Mouse (Mus musculus): ENCODE data around the gene Trim28.

GRCm38 (mm10) chr7:13034148-13034977, 35.4 kb downstream of the Trim28 start, which contains the start of gene Chmp2a:
- TF ChIP-seq GATA1 (IDR thresholded peaks at IDR 0.05; ENCODE audit: low read length) (no peak), TAL1 (IDR thresholded peaks at IDR 0.05; ENCODE audit: low read length) (no peak)
